Mouse (Mus musculus) cerebellum, adult 9-11 months (tissue): ENCODE results near the gene Tnni1.

Source experiments
- DNase-seq: peaks from one replicate; pipeline ENCODE4 v3.0.0; 2022

Gene Tnni1

GRCm38 (mm10) chr1:135767324-135767890 lies 11.8 kb upstream of the Tnni1 start:
- DNase-seq, result no peak

- no peak for DNase-seq
Observed at GRCm38 (mm10) chr1:135768400-135768799, 10.8 kb upstream of the Tnni1 start.

DNA sequence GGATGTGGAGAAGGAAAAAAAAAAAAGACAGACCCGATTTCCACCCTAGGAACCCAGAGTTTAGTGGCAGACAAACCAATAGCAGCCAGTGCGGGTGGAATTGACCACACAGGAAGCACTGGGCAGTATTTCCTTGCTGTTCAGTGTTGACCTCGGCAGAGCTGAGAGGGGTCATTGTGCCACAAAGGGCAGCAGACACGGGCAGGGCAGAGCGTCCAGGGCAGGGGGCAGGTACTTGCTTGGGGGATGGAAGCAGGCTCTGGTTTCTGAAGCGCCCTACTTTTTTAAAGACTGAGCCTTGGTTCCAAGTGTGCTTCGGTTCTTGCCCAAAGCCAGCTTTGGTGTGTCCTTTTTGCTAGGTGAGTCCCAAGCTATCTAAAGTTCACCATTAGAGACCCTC lies 9.0 kb upstream of the Tnni1 start:
- no peak for DNase-seq

DNA sequence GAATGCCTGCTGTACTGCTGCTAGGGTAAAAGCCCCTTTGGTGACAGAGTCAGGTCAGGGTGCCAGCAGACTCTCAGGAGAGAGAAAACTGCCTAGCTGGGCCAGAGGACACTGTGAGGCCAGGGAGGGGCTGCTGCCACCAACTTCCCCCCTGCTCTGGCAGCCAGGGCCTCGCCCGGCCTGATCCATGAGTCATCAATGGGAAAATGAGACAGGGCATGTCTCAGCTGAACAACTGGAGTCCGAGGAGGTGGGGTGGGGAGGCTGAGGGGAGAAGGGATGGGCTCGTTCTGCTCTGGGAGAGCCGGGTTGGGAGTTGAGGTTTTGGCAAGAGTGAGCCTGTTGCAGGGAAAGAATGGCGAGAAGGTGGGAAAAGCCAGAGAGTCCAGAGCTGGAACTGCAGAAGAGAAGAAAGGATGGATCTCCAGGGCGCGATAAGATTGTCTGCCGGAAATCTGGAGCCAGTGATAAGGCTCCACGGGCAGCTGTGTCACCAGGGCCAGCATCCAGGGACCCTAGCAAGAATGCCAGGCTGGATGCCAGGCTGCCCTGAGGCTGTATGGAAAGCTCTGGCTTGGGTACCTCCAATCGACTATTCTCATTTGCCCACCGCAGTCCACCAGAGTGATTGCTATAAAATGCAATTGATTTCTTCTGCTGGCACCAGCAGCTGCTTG lies 8.2 kb upstream of the Tnni1 start:
- no peak for DNase-seq

DNA sequence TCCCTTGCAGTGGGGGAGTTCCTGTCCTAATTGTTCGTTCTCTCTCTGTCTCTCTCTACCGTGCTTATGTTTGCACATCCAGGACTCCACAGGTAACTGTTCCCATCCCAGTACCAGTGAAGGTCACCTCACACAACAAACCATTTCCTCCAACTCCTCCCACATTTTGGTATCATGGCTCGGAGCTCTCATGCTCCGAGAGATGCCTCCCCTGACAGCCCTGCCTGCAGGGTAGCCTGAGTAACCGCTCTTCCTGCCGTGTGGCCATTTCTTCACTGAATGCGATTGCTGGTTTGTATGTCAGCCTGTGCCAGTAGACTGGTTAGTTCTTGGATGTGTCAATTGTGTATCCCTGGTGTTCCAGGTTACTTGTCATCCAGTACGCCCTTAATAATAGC lies 7.7 kb upstream of the Tnni1 start:
- no peak for DNase-seq

- no peak for DNase-seq
Observed at GRCm38 (mm10) chr1:135776596-135776995, 2.6 kb upstream of the Tnni1 start.

DNA sequence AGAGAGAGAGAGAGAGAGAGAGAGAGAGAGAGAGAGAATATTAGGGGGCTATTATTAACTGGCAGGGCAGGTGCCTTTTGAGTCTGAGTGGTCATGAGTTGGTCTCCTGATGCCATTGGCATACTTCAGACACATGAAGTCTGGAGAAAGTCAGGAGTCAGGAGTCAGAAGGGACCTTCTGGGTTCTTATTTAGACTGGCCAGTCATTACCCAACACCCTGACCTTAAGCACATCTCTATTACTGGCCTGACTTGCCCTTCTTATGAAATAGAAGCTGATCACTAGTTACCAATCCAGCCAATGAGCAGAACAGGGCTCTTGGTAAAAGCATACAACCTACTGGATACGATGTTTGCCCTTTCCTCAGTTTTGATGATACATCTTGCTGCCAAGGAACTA lies 2.2 kb upstream of the Tnni1 start:
- DNase-seq, result no peak

DNA sequence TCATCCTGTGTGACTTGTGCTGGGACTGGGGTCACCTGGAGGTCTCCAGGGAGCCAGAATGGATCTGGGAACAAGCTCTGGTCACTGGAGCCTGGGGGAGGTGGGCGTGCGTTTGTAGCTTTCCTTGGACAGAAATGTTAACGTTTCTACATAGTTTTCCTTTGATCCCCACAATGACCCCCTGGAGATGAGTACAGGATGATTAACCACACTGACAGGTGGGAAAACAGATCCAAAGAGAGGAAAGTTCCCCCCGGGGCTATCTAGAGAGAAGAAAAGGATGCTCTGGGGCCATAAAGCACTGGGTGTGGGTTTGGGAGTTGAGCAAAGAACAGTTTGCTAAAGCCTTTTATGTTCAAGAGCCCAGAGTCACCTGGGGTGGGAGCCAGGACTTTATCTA lies 1.4 kb downstream of the Tnni1 start:
- no peak for DNase-seq

DNA sequence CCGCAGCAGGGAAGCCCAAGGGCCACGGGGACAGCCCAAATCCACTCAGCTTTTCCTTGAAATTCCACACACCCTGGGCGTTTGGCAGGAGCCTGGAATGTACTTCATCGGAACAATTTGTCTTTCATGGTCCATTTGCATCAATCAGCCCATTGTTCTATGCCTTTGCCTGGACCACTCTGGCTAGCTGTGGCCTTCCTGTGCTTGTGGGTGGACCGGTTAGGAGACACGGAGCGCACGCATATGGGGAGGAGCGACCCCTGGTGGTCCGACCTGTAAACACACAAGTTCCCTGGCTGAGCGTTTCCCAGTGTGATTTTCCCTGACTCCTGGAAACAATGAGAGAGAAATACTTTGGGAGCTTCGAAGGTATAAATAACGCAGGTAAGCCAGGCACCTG lies 2.0 kb downstream of the Tnni1 start:
- DNase-seq, result peak; percentile 34

GRCm38 (mm10) chr1:135782816-135783215 lies 3.6 kb downstream of the Tnni1 start:
- no peak for DNase-seq

DNA sequence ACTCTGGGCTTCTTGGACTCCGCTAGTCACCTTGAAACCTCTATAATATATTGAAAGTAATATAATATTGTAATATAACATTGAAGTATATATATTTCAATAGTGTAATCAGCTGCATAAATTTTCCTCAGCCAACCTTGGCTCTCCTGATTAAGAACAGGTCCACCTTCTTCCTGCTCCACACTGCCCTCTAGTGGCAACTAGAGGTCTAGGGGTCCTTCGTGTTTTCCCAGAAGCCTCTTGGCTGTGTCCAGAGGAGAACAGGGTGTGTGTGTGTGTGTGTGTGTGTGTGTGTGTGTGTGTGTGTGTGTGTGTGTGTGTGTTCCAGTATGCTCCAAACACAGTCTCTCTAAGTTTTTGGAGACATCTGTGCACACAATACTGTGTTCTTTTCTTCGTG lies 8.6 kb downstream of the Tnni1 start:
- DNase-seq, result peak; percentile 18

GRCm38 (mm10) chr1:135788708-135789107 lies 9.5 kb downstream of the Tnni1 start:
- DNase-seq, result no peak

DNA sequence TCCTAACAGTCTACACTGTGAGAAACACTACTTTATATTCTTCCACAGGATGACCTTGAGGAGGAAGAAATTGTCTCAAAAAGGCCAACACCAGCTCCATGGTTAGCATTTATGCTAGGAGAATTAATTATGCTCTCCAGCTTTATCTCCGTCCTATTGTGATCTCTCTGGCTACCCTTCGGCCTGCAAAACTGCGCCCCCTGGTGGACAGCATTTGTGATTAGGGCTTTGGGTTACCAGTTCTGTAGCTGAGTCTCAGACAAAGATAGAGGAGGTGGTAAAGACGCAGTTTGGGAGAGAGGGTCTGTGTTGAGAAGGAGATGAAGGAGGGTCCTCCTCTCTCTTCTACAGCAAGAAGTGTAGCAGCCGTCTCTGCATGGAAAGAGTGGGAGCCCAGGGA lies 10.6 kb downstream of the Tnni1 start:
- DNase-seq, result no peak

- no peak for DNase-seq
Observed at GRCm38 (mm10) chr1:135792143-135792939, 13.1 kb downstream of the Tnni1 start.

- no peak for DNase-seq
Observed at GRCm38 (mm10) chr1:135793370-135794215, 14.4 kb downstream of the Tnni1 start.

- DNase-seq, result no peak
Observed at GRCm38 (mm10) chr1:135794216-135795134, 15.2 kb downstream of the Tnni1 start.

DNA sequence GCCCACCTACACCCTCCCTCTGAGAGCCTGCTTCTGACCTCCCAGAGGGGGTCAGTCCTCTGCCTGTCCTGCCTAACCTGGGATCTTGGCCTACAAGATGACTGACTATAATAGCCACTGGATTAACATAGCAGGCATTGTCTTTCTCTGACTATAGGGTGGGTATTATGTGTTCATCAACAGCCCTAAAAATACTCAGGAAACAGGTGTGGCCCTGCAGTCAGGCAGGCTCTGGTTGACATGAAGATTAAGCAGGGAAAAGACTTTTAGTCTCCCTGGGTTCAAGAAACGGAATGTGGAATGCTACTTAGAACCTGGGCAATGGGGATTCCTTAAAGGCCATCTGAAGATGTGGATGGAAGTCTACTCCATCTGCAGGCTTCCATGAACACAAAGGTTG lies 19.3 kb downstream of the Tnni1 start:
- DNase-seq, result no peak

GRCm38 (mm10) chr1:135799109-135799627 lies 19.9 kb downstream of the Tnni1 start:
- DNase-seq, result no peak

- no peak for DNase-seq
Observed at GRCm38 (mm10) chr1:135800192-135800950, 21.1 kb downstream of the Tnni1 start.

DNA sequence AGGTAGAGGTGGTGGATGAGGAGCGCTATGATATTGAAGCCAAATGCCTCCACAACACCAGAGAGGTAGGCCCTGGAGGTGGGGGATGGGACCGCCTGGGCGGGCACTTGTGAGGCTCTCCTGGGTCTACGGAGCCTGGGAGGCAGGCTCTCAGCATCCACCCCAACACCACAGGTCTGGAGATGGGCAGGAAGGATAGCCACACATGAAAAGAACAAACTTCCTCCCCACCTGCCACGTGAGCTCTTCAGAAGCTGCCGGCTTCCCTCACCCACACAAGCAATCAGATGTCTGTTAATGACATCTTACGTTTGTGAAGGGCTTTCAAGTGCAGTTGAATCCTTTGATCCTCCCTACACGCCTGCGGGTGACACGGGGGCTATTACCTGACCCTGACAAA lies 28.3 kb downstream of the Tnni1 start:
- DNase-seq, result no peak

- DNase-seq, result no peak
Observed at GRCm38 (mm10) chr1:135810180-135810579, 30.9 kb downstream of the Tnni1 start.
